Mouse (Mus musculus): ENCODE results near the gene Myrip. TPM values are rescaled to one million over a fixed set of nuclear protein-coding genes. Genes with fewer than 3 reads are reported as not detected.
A peak's percentile ranks its signal among the peaks of the same experiment; 100 is the strongest.
"Not testable (repeated sequence)": the region's sequence is repeated elsewhere in the genome, so short reads cannot be mapped to it uniquely, and the experiment has no call there.

Myrip gene
- polyA plus RNA-seq, 1 experiment from 2014 or later = 0.30 TPM

DNA sequence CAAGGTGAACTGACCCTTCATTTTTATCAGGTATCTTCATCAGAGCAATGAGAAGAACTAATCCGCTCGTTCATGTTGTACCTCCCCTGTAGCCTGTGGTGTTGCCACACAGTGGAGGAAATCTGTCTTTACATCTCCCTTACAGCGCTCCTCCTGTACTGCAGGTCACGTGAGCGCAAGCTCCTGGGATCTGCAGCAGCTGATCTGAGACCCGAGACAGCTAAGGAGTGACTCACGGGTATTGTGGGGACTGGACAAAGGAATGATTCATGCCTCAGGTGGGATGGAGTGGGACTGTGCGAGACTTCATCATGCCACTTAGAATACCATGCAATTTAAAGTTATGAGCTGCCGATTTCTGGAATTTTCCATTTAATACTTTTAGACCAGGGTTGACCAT is 17.8 kb downstream of the Myrip start:
- no peaks in the 10 kb centered on the region for H3K9me3 ChIP-seq (replicated peaks; ENCODE audit: control insufficient read depth, low read length)

DNA sequence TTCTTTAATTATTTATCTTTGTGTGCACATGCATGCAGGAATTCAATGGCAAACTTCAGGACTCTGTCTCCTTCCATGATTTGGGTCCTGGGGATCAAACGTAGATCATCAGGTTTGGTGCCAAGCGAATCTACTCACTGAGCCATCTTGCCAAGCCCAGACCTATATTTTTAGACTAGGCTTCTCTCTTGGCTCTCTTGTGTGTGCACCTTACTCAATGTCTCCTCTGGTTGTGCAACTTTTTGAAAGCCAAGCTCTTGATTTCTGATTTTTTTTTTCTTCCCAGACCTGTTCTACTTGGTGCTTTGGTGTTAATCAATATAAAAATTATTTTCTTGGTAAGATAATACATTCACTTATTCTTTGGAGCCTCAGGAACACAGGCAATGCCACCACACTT is 19.3 kb downstream of the Myrip start:
- 94% methylated on average over 2 of the region's 2 CpGs for WGBS
- H3K4me3 ChIP-seq (replicated peaks; ENCODE audit: low read length) = no peak overlapping the region

More for the DNA sequence above, 17.8 kb downstream of the Myrip start:
- 0 out of 2 replicates have a peak, but pooled peaks have one; percentile 33 for ATAC-seq (ENCODE audit: insufficient read depth, low FRiP score)
- Histone ChIP-seq H3K4me1 (ENCODE audit: control insufficient read depth, insufficient read depth, low read length) (no peaks in the 10 kb centered on the region), H3K27me3 (ENCODE audit: control insufficient read depth, insufficient read depth, low read length) (no peaks in the 10 kb centered on the region), H3K4me2 (ENCODE audit: low read depth, low read length) (no peak overlapping the region), H3K4me3 (replicated peaks; ENCODE audit: low read length) (no peak overlapping the region), H3K36me3 (ENCODE audit: control insufficient read depth, insufficient read depth, low read length) (no peaks in the 10 kb centered on the region), H3K9ac (ENCODE audit: low read length) (no peak overlapping the region), H3K27ac (ENCODE audit: low read length) (no peak overlapping the region)
- WGBS = 74% methylated on average over 9 of the region's 9 CpGs

DNA sequence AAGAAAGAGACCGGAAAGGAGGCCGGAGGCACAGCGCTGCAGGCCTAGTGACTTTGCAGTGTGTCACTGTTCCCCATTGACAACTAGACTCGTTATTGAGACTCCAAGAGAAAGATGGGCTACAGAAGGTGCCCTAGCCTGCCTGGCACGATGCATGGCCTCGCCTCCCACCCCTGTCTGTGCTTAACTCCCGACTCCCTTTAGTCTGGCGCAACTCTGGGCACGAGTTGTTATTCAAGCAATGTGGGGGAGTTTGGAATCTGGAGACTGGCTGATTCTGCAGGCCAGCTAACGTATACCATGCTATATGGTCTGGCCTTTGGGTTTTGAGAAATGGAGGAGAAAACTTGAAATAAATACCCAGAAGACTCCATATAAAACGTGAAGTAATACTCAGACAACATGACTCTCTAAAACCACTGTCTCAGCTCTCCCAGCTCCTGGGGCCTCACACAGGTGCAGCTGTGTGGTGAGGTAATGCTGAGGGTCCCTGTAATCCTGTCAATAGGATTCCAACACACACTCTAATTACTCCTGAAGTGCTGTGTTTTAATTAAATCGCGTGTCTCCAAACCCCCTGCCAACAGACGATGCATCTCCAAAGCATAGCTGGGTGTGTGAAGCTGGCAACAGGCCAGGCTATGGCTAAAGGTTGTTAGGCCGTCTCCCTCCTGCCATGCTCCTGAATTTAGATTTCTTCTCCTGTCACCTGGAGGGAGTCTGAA is 21.6 kb downstream of the Myrip start:
- ATAC-seq (ENCODE audit: insufficient read depth, low FRiP score) = no peak
- WGBS = 77% methylated on average over 15 of the region's 15 CpGs
- no peak overlapping the region for H3K4me2 ChIP-seq (ENCODE audit: low read depth, low read length)

More for the DNA sequence above, 19.3 kb downstream of the Myrip start:
- ATAC-seq (ENCODE audit: insufficient read depth, low FRiP score) = no peak
- Histone ChIP-seq H3K4me1 (ENCODE audit: control insufficient read depth, insufficient read depth, low read length) (no peaks in the 10 kb centered on the region), H3K9me3 (replicated peaks; ENCODE audit: control insufficient read depth, low read length) (no peaks in the 10 kb centered on the region), H3K36me3 (ENCODE audit: control insufficient read depth, insufficient read depth, low read length) (no peaks in the 10 kb centered on the region), H3K27me3 (ENCODE audit: control insufficient read depth, insufficient read depth, low read length) (no peaks in the 10 kb centered on the region), H3K27ac (ENCODE audit: low read length) (no peak overlapping the region), H3K4me2 (ENCODE audit: low read depth, low read length) (no peak overlapping the region), H3K9ac (ENCODE audit: low read length) (no peak overlapping the region)

DNA sequence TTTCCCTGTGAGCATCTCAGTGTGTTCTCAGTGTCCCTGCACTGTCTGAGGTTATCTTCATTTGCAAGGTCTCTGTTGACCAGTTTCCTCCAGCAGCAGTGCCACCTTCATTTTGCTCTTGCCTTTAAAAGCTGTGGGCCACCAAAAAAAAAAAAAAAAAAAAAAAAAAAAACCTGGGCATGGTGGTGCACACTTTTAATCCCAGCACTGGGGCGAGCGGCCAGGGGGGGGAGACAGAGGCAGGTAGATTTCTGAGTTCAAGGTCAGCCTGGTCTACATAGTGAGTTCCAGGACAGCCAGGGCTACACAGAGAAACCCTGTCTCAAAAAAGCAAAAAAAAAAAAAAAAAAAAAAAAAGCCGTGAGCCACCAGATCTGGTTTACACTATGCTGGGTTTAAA is 29.7 kb downstream of the Myrip start:
- not testable (repeated sequence) for H3K36me3 ChIP-seq (ENCODE audit: control insufficient read depth, insufficient read depth, low read length); H3K27ac ChIP-seq (ENCODE audit: low read length); H3K27me3 ChIP-seq (ENCODE audit: control insufficient read depth, insufficient read depth, low read length); ATAC-seq (ENCODE audit: insufficient read depth, low FRiP score); H3K4me3 ChIP-seq (replicated peaks; ENCODE audit: low read length); H3K4me1 ChIP-seq (ENCODE audit: control insufficient read depth, insufficient read depth, low read length); H3K9ac ChIP-seq (ENCODE audit: low read length); H3K4me2 ChIP-seq (ENCODE audit: low read depth, low read length); H3K9me3 ChIP-seq (replicated peaks; ENCODE audit: control insufficient read depth, low read length)
- WGBS = 89% methylated on average over 3 of the region's 3 CpGs

More for the DNA sequence above, 21.6 kb downstream of the Myrip start:
- Histone ChIP-seq H3K27me3 (ENCODE audit: control insufficient read depth, insufficient read depth, low read length) (no peaks in the 10 kb centered on the region), H3K9ac (ENCODE audit: low read length) (no peak overlapping the region), H3K4me3 (replicated peaks; ENCODE audit: low read length) (no peak overlapping the region), H3K9me3 (replicated peaks; ENCODE audit: control insufficient read depth, low read length) (no peaks in the 10 kb centered on the region), H3K36me3 (ENCODE audit: control insufficient read depth, insufficient read depth, low read length) (no peaks in the 10 kb centered on the region), H3K27ac (ENCODE audit: low read length) (no peak overlapping the region), H3K4me1 (ENCODE audit: control insufficient read depth, insufficient read depth, low read length) (no peaks in the 10 kb centered on the region)

DNA sequence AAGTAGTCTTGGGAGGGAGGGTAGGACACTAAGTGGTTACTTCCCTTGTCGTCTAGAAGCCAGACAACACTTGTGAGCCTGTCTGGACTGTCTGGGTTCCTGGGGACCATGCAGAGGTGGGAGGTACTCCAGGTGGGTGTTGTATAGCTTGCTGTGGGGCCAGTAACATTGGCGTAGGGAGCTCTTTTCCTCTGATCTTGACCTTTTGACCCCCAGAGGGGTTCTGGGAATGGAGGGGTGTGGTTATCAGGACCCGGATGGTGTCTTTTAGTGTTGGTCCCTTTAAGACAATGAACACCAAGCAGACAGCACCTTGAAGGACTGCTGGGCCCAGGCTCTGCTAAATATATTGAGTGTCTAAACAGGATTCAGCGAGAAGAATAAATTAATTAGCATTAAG is 36.9 kb downstream of the Myrip start:
- no peaks in the 10 kb centered on the region for H3K36me3 ChIP-seq (ENCODE audit: control insufficient read depth, insufficient read depth, low read length)
- no peak for ATAC-seq (ENCODE audit: insufficient read depth, low FRiP score)
- H3K9me3 ChIP-seq (replicated peaks; ENCODE audit: control insufficient read depth, low read length) = no peaks in the 10 kb centered on the region
- H3K27ac ChIP-seq (ENCODE audit: low read length) = no peak overlapping the region
- H3K4me2 ChIP-seq (ENCODE audit: low read depth, low read length) = no peak overlapping the region
- no peak overlapping the region for H3K4me3 ChIP-seq (replicated peaks; ENCODE audit: low read length)
- no peaks in the 10 kb centered on the region for H3K4me1 ChIP-seq (ENCODE audit: control insufficient read depth, insufficient read depth, low read length)
- H3K9ac ChIP-seq (ENCODE audit: low read length) = no peak overlapping the region
- H3K27me3 ChIP-seq (ENCODE audit: control insufficient read depth, insufficient read depth, low read length) = no peaks in the 10 kb centered on the region
- 42% methylated on average over 4 of the region's 4 CpGs for WGBS

DNA sequence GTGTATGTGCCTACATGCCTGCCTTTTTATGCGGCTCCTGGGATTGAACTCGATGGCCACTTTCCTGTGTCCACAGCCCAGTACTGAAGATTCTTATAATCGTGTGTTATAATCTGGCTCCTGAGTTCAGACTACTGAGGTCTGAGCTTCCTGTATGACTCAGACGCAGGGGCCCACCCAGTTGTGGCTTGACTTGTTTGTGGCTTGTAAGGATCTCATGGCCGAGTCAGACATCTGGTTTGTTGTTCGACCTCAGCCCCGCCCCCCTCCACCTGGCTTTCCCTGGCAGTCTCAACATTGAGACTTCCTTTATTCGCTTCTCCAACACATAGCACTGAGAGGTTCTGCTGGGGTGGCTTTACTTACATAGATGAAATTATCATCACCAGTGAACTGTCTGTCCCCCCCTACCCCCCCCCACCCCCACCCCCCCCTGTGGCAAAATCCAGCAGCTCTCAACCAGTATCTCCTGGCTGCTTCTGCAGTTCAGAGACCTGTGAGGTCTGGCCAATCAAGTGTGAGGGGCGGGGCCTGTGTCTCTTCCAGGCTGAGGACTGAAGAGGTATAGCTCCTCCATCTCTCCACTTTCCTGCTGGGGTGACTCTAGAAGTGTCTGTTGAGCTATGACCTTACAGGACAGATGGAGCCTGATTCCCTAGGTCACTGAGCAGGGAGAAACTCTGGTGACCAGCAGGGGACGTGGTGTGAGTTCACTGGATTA is 38.8 kb downstream of the Myrip start:
- H3K9ac ChIP-seq (ENCODE audit: low read length) = no peak overlapping the region
- H3K9me3 ChIP-seq (replicated peaks; ENCODE audit: control insufficient read depth, low read length) = no peaks in the 10 kb centered on the region
- no peak overlapping the region for H3K27ac ChIP-seq (ENCODE audit: low read length)
- H3K4me3 ChIP-seq (replicated peaks; ENCODE audit: low read length) = no peak overlapping the region
- no peaks in the 10 kb centered on the region for H3K36me3 ChIP-seq (ENCODE audit: control insufficient read depth, insufficient read depth, low read length)
- H3K27me3 ChIP-seq (ENCODE audit: control insufficient read depth, insufficient read depth, low read length) = no peaks in the 10 kb centered on the region
- peak; percentile 16; the same call in 1 of the 2 replicates for ATAC-seq (ENCODE audit: insufficient read depth, low FRiP score)
- WGBS = 56% methylated on average over 10 of the region's 10 CpGs
- H3K4me1 ChIP-seq (ENCODE audit: control insufficient read depth, insufficient read depth, low read length) = peaks cover 2% of the 10 kb centered on the region
- H3K4me2 ChIP-seq (ENCODE audit: low read depth, low read length) = no peak overlapping the region

DNA sequence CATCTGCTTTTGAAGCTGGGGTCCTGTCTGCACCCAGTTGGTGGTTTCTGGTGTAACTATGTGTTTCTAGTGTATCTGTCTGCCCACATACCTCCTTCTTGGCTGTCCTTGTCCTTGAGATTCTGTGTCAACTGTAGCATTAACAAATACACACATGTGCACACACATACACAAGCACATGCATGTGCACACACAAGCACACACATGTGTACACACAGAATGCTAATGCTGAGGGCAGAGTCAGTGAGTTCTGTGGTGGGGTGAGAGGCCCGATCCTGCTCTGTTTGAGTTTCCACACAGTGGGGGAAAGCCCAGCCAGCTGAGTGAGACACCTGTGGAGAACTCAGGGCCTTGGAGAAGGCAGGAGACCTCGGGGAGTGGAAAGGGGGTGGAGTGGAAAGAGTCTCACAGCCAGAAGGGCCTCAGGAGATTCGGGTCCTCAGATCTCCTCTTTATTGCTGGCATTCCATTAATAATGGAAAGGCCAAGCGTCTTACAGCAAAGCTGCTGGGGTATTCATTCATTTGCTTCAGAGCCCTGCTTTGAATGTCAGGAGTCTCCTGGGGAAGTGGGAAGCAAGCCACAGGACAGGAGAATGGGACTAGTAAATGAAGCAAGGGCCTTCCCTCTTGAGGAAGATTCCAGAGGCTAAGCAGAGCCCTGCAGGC is 41.9 kb downstream of the Myrip start:
- H3K4me3 ChIP-seq (replicated peaks; ENCODE audit: low read length) = no peak overlapping the region
- no peaks in the 10 kb centered on the region for H3K27me3 ChIP-seq (ENCODE audit: control insufficient read depth, insufficient read depth, low read length)
- 46% methylated on average over 4 of the region's 4 CpGs for WGBS
- H3K4me1 ChIP-seq (ENCODE audit: control insufficient read depth, insufficient read depth, low read length) = peaks cover 15% of the 10 kb centered on the region
- ATAC-seq (ENCODE audit: insufficient read depth, low FRiP score) = no peak
- no peak overlapping the region for H3K9ac ChIP-seq (ENCODE audit: low read length)
- H3K36me3 ChIP-seq (ENCODE audit: control insufficient read depth, insufficient read depth, low read length) = no peaks in the 10 kb centered on the region
- H3K27ac ChIP-seq (ENCODE audit: low read length) = no peak overlapping the region
- H3K4me2 ChIP-seq (ENCODE audit: low read depth, low read length) = no peak overlapping the region
- H3K9me3 ChIP-seq (replicated peaks; ENCODE audit: control insufficient read depth, low read length) = no peaks in the 10 kb centered on the region

DNA sequence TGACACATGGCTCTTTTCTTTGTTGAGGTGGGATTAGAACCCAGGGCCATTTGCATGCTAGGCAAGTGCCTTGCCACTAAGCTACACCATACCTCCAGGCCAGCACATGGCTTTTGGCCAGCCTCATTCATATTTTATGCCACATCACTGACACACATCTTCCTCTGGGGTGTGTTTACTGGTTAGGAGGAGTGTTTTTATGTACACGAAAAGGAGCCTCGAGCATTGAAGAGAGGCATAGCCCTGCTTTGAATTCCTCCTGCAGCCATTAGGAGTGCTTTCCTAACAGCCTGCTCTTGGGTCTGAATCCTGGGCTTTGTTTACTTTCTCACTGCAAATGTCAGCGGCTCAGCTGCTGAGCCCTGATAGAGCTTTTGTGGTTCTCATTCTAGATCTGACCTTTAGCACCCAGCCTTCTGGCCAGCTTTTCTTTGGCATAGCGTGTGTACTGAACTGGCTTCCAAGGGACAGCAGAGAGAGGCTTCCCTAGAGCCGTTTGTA is 44.4 kb downstream of the Myrip start:
- Histone ChIP-seq H3K9me3 (replicated peaks; ENCODE audit: control insufficient read depth, low read length) (no peaks in the 10 kb centered on the region), H3K4me2 (ENCODE audit: low read depth, low read length) (no peak overlapping the region; the same call in 1 of the 2 replicates), H3K36me3 (ENCODE audit: control insufficient read depth, insufficient read depth, low read length) (no peaks in the 10 kb centered on the region), H3K4me3 (replicated peaks; ENCODE audit: low read length) (no peak overlapping the region), H3K27me3 (ENCODE audit: control insufficient read depth, insufficient read depth, low read length) (no peaks in the 10 kb centered on the region), H3K9ac (ENCODE audit: low read length) (0 out of 2 replicates have a peak overlapping the region, but pooled peaks have one; percentile 45), H3K4me1 (ENCODE audit: control insufficient read depth, insufficient read depth, low read length) (peaks cover 27% of the 10 kb centered on the region), H3K27ac (ENCODE audit: low read length) (peak overlapping the region; percentile 59)
- 7% methylated on average over 5 of the region's 5 CpGs for WGBS
- ATAC-seq (ENCODE audit: insufficient read depth, low FRiP score) = peak; percentile 51; the same call in 1 of the 2 replicates

DNA sequence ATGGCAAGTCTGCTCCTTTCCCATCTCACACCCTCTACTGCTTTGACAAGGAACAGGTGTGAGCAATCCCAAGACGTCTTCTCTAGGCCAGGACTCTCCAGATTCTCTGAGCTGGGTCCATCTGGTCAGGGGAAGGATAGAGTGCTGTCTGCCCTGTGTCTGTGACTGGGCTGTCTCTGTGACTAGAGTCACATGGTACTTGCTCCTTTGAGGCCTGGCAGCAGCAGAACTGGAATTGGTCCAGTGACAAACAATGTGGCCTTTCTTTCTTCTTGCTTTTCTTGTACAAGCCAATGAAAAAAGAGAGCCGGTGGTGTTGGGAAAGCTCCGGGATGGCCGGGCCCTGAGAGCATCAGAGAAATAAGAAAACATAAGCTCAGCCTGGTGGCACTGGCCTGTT is 47.8 kb downstream of the Myrip start:
- Histone ChIP-seq H3K27me3 (ENCODE audit: control insufficient read depth, insufficient read depth, low read length) (no peaks in the 10 kb centered on the region), H3K4me1 (ENCODE audit: control insufficient read depth, insufficient read depth, low read length) (peaks cover 27% of the 10 kb centered on the region), H3K4me2 (ENCODE audit: low read depth, low read length) (no peak overlapping the region), H3K9ac (ENCODE audit: low read length) (no peak overlapping the region), H3K36me3 (ENCODE audit: control insufficient read depth, insufficient read depth, low read length) (no peaks in the 10 kb centered on the region), H3K27ac (ENCODE audit: low read length) (0 out of 2 replicates have a peak overlapping the region, but pooled peaks have one; percentile 63), H3K4me3 (replicated peaks; ENCODE audit: low read length) (no peak overlapping the region), H3K9me3 (replicated peaks; ENCODE audit: control insufficient read depth, low read length) (peaks cover 3% of the 10 kb centered on the region; the same call in 1 of the 2 replicates)
- ATAC-seq (ENCODE audit: insufficient read depth, low FRiP score) = no peak
- WGBS = 53% methylated on average over 4 of the region's 4 CpGs

Data from stomach, embryonic 16.5 days (tissue).